Mouse (Mus musculus): ENCODE data around the gene Mga.

Gene Mga

DNA sequence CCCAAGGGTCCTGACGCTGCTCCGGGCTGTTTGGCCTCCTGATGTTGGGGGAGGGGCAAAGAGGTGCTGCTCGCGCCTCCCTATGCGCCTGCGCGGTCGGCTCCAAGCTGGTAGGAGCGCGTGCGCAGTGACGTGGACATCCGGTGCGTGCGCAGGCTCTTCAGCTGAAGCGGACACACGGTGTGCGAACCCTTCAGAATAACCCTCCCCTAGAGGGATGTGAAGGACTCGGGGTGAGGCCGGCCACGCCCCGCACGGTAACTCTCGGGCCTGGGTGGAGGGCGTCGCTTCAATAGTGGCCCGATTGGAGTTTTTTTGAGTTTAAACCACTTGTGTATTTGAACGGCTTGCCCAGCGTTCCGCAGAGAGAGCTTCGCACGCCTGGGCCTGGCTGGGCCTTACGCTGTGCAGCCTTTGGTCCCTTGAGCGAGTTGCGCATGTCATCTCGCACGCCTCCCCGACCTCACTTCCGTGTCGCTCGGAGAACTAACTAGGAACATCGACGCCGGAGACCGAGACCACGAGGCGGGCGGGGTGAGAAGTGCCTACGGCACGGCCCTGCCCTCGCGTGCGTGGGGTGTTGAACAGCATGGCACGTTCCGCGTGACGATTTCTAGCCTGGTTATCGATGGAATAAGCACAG is at the start of gene Mga:
Gene Mga (plus strand): TSS at position 139 of the 643 bp plus-strand sequence.
- in situ Hi-C loops (cut with MboI, MseI): no loop called here

DNA sequence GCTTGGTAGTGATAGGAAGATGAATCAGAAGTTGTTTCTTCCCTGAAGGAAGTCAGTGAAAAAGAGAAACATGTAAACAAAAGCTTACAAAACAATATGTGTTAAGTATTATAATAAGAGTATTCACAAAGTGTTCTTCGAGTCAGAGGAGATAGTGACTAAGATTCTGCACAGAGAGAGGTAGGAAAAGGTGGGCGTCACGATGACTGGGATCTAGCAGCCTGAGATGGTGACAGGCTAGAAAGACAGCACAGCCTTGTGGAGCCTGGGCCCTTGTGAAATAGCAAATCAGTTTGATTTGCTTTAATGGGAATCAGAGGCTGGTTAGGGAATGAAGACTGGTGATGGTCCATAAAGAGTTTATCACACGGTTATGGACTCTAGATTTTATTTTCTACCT is 43.2 kb upstream of the Mga start:
- in situ Hi-C loops (cut with MboI, MseI): no loop called here

DNA sequence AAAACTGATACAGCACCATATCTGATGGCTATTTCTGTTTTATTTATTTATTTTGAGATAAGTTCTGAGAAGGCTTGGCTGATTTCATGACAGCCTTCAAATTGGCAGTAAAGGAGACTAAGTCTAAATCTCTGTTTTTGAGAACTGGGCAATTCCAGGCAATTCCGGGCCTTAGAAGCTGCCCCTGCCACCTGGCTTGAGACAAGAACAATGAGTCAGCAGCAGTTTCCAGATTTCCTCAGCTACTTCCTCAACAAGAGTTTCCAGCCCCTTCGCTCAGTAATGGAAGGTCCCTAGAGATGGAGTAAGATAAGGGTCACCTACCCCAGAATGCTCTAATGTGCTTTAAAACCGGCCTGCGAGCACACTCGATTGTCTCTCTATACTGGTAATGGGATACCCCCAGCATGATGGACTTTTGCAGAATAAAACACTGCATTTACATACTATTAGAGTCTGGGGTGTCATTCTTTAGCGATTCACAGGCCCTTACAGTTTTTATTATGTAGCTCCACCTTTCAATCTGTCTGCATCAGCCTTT is 41.6 kb upstream of the Mga start:
- in situ Hi-C loops (cut with MboI, MseI): no loop called here

DNA sequence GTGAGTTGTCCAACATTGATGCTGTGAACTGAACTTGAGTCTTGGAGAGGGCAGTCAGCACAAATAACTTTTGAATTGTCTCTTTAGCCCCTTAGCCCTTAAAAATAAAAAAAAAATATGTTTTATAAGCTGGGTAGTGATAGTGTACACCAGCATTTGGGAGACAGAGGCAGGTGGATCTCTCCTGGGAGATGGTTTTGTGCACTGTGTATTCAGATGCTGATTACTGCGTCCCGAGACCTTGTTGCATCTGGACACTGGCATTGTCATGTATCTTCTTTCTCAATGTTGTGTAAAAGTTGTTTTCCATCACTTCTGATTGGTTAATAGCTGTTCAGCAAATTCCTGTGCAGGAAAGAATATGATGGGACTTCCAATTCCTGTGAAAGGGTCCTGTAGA is 39.7 kb upstream of the Mga start:
- in situ Hi-C loops (cut with MboI, MseI): no loop called here

DNA sequence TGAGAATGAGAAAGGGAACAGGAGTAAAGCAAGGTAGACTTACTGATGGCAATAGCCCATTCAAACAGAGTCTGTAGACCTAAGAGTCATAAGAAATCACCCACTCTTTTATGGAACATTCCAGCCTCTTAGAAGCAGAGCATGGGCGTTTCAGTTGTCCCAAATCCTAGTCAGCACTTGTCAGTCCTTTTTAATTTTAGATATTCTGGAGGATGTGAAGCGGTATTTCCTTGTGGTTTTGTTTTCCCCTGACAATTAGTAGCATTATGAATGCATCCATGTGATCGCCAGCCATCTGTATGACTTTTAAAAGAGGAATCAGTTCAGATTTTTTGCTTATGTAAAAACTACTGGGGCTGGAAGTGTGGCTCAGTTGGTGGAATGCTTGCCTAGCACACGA is 32.5 kb upstream of the Mga start:
- in situ Hi-C loops (cut with MboI, MseI): loop anchor here in 1 of 2 experiments (10.0 kb wide), 1 partner anchor 310 kb away; no protein-coding TSS in a partner anchor

DNA sequence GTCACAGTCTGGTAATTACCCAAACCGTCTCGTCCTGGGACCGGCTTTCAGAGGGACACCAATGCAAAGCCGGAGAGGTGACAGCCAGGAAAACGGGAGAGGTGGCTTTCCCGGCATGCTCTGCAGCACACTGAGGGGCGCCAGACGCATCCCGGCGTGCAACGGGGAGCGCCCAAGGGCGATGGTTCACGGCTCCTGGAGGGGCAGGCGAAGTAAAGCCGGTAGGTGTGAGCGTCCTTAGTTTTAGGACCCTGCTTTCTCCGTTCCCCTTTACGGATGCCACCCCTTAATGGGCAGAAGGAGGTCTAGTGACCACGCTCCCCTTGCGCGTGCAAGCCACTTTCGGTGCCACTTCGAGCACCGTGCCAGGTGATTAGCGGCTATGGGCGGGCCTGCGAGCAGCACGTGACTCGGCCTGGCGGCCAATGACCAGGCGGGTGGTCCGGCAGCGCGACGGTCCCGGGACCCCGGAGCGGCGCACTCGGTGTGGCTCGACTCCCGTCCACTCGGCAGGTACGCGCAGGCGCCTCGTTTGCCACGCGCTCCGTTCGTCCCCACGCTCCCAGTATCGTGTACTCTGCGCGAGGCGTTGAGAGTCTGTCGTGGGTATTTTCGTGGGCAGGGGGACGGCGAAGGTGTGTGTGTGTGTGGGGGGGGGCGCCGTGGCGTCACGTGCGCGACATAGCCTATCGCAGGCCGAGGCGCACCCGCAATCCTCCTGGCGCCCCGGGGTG is 24.5 kb upstream of the Mga start:
- in situ Hi-C loops (cut with MboI, MseI): no loop called here

DNA sequence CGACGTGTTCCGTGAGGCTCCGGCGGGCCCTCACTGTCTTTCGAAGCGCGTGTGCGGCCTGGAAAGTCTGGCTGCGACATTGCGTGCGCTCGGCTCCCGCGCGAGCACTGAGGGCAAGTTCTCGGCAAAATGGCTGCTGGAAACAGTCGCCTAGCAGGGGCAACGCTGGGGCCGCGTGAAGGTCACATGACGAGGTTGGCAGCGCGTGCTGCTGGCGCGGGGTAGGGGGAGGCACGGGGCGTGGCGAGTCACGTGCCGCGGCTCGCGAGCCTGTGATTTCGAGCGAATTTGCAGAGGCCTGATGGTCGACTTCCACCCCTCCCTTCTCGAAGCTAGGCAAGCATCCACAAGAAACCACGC is 23.9 kb upstream of the Mga start:
- in situ Hi-C loops (cut with MboI, MseI): no loop called here

DNA sequence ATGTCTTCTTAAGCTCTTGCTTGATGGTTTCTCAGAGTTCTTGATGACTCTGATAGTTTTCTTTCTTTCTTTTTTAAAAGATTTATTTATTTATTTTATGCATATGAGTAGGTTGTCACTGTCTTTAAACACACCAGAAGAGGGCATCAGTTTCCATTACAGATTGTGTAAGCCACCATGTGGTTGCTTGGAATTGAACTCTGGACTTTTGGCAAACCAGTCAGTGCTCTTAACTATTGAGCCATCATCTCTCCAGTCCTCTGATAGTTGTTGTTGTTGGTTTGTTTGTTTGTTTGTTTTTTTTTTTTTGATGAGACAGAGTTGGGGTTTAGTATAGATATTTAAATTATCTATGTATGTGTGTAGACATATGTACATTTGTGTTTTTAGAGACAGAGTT is 21.0 kb upstream of the Mga start:
- in situ Hi-C loops (cut with MboI, MseI): no loop called here

DNA sequence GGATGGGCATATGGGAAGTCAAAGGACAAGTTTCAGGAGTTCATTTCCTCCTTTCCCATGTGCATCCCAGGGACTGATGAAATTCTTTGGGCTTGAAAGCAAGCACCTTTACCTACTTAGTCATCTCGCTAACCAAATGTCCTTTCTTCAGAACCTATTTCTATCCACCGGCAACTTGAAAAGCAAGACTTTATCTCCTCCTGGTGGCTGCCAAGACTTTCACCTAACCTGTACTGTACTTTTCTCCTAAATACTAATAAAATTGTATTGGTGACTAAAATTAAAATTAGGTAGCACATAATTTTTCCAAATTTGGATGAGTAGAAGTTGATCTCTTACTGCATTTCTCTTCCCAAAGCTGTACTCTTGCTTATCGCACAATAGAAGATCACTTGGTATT is 9.8 kb upstream of the Mga start:
- in situ Hi-C loops (cut with MboI, MseI): no loop called here

DNA sequence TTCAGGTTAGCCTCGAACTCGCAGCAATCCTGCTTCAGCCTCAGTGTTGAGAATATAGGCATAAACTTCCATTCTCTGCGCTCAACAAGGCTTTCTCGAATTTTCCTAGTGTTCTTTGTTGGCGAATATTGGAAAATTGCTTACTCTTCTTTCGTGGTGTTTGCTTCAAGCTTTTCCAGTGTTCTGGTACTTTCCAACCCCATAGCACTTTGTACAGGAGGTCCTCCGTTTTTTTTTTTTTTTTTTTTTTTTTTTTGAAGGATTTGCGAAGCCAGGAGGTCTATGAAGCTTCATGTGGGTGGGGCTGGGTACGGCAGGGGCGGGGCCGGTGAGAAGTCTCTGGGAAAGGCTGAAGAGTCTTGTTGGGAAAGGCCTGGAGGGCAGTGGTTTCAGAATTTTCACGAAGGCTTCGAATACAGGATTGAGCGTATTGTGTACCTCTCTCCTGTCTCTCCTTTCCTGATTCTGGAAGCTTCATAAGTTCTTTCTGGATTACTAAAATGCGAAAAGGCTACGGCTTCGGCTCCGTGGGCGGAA is 407 bp upstream of the Mga start:
- in situ Hi-C loops (cut with MboI, MseI): no loop called here

DNA sequence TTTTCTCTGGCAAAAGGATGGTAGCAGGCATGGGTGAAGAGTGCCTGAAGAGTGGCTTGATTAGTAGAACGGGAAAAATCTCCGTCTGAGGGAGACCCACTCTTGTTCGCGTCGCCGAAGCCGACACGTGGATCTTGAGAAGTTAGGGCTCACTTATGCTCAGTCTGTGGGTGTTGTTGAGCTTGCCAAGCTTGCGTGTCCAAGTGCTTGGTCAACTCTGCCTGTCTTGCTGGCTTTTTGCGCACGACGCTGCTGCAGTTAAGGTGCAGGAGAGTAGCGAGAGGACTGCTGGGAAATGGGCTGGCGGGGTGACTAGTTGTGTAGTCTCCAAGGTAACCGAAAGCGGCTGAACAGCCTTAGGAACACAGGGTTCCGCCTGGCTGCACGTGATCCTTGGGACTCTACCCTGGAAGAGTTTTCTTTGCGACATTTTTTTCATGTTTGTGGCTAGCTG is 1.1 kb downstream of the Mga start:
- in situ Hi-C loops (cut with MboI, MseI): no loop called here

DNA sequence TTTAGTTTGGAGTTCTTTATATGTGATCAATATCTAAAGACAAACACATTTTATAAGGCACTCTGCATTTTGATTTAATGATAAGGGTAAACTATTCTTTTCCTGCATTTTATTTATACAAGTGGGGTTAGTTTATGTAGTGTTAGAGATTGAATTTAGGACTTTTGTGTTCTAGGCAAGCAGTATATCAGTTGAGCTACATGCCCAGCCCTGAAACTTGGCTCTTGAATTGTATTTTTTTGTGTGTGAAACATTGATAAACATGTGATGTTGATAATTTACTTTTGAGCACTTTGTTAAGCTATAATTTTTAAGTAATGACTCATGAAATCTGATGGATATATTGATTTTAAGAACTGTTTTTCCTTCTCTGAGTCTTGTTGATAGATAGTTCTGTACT is 19.0 kb downstream of the Mga start:
- in situ Hi-C loops (cut with MboI, MseI): no loop called here

DNA sequence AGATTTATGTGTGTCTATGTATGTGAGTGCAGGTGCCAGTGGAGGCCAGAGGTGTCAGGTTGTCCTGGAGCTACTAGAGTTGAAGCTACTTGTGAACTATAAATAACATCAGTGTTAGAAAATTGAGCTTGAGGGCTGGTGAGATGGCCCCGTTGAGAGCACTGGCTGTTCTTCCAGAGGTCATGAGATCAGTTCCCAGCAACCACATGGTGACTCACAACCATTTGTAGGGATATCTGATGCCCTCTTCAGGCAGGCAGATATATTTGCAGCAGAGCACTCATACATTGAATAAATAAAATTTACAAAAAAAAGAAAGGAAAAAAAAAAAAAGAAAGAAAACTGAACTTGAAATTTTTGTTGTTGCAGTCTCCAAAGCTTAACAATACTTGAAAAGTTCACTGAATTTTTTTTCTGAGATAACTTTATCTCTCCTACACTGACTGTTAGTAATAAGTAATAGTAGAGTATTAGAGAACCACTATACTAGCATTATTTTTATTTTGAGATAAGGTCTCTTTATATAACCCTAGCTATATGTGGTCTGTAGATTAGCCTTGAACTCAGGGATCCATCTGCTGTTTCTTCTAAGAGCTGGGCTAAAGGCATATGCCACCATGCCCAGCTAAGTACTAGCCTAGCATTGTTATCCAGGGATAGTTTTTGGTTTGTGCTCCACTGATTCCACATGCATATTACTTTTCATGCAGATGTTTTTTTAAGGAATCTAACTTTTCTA is 20.8 kb downstream of the Mga start:
- in situ Hi-C loops (cut with MboI, MseI): no loop called here

DNA sequence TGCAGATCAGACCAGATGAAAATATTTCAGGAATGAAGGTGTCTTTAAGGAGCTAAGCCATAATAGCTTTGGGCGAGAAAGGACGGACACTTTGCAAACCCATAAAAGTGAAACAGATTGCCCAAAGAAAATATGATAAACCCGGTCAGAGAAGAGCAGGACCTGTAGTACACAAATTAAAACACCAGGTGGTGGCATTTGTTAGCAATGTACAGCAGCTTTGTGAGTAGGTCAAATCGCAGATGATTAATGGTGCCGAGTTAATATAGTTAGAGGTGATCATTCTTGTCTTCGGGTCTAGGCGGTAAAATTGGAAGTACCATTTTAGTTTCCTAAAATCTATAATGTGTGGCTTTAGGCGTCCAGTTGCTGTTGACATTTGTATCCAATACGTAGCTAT is 73.5 kb downstream of the Mga start:
- in situ Hi-C loops (cut with MboI, MseI): loop anchor here in 1 of 2 experiments (5.0 to 10.0 kb wide), 2 partner anchors 47 to 1564 kb away; no protein-coding TSS in a partner anchor

DNA sequence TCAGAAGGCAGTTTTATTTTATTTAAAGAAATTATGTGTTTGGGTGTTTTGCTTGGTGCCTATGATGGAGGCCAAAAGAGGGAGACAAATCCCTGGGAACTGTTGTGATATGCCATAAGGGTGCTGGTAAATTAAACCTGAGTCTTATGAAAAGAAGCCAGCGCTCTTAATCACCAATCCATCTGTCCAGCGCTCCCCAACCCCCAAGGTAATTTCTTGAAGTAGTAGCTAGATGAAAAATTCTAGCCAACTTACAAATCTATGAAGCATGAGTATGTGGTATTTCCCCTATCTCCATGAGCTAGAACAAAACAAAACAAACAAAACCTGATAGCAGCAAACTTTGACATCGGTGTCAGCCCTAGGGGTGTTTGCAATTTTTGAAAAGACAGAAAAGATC is 74.3 kb downstream of the Mga start:
- in situ Hi-C loops (cut with MboI, MseI): loop anchor here in 1 of 2 experiments (5.0 to 10.0 kb wide), 2 partner anchors 46 to 1563 kb away; no protein-coding TSS in a partner anchor

DNA sequence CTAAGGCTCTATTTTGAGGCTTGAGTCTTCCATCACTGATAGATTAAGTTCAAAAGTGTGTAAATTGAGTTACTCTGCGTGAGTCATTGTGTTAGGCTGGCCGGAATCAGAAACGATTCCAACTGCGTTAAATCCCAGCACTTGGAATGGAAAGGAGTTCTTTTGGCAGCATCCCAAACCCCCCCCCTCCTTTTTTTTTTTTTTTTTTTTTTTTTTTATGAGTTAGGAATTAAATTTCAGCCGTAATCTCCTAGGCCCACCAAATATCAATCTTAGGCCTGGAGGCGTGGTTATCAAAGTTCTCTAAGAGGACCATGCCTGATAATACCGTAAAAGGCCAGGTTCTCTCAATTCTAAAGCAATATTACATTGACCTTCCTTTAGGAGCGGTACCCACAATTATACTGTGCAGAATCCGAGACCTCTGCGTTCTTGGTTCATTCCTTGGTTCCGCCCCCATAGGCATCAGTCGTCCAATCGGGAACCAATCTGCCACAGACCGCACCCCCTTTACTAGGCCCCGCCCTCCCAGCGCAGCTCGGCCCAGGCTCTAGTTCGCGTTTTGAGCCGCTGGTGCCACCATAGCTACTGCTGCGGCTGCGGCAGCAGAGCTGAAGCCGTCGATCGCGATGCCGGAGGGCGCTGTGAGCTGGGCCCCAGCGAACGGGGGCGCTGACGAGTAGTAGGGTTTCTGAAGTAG is 75.0 kb downstream of the Mga start:
- in situ Hi-C loops (cut with MboI, MseI): loop anchor here in 1 of 2 experiments (5.0 to 10.0 kb wide), 2 partner anchors 45 to 1563 kb away; no protein-coding TSS in a partner anchor

DNA sequence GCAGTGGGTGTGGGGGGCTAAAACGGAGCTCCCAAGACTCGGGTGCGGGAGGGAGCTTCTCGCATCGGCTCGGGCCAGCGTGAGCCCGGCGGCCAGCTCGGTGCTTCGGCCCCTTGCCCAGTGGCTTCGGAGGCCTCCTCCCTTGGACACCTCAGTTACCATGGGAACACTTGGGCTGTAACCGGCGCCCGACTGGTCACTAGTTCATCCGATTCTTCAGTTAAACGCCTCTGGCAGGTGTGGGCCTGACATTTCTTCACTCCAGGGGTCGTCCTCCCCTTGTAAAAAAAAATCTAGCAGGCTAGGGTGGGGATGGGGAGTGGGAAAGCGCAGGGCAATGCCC is 75.5 kb downstream of the Mga start, which contains the start of gene Mapkbp1:
Gene Mapkbp1 (plus strand): TSS at position 163 of the 343 bp plus-strand sequence.
- in situ Hi-C loops (cut with MboI, MseI): loop anchor here in 1 of 2 experiments (5.0 to 10.0 kb wide), 2 partner anchors 45 to 1562 kb away; no protein-coding TSS in a partner anchor

DNA sequence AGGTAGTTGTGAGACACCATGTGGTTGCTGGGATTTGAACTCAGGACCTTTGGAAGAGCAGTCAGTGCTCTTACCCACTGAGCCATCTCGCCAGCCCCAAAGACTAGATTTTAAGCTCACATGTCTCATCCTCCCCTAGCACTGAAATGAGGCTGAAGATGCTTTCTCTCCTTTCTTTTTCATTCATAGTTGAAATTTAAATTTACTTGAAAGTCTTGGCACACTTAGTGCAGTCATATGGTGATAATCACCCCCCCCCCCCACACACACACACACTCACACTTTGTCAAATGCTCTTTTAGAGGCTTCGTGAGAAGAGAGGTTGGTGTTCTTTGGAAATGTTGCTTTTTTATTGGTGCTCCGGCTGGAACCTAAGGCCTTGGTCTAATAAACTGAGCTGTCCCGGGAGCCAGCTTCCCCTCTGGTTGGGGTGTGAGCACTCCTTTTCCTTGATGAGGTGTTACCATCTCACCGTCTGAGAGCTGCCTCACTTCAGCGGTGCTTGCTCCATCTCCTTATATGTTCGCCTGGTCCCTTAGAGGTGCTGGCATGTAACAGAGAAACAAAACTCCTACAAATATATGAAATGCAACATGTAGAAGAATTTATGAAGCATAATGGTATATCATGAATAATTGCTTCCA is 83.4 kb downstream of the Mga start:
- in situ Hi-C loops (cut with MboI, MseI): loop anchor here in 1 of 2 experiments (5.0 kb wide), 1 partner anchor 92 kb away; no protein-coding TSS in a partner anchor

DNA sequence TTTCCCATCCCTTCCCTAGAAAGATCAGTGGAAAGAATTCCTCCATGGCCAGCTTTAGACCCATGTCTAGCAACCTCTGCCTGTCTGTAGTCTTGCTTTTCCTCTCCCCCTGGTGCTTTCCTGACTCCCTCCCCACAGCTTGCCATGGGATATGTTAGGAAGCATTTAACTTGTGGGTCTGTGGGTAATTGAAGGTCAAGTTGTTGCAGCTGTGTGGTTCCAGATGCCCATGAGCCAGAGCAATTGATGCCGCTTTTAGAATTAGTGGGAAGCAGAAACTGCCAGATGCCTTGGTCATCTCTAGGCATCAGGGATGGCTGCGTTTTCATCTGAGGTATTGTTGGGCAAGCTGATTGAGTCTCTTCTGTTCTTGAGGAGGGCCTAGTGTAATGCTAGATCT is 84.6 kb downstream of the Mga start:
- in situ Hi-C loops (cut with MboI, MseI): loop anchor here in 1 of 2 experiments (5.0 kb wide), 1 partner anchor 91 kb away; no protein-coding TSS in a partner anchor

DNA sequence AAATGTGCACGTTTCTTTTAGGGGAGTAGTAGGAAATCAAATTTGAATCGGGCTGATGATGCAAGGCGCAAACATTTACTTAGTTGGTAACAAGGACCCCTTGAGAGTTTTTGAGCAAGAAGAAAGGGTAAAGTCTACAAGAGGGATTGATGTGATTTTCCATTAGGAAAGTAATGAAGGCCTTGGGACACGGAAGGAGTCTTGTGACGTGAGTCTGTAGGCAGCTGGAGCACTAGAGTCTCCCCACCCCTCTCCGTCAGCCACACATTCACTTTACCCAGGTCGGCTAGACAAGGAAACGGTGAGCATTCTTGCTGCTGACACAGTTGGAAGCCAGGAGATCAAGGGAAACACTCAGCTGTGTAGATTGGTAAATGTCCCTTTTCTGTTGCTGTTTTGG is 88.8 kb downstream of the Mga start:
- in situ Hi-C loops (cut with MboI, MseI): no loop called here

All from T-helper 17 cell (primary cell).